Mouse (Mus musculus) brain, embryonic 14.5 days (tissue): ENCODE measurements around the gene Camta1. TPM values are rescaled to one million over a fixed set of nuclear protein-coding genes. Genes with fewer than 3 reads are reported as not detected.

Experiments
- DNase-seq: peaks from one replicate; pipeline ENCODE4 v3.0.0-alpha.2; 2011; ENCODE audit warnings: low read depth
- CTCF ChIP-seq: fragments of 200-500 bp; IDR thresholded peaks from 2 replicates; pipeline ENCODE4 v1.5.1; 2012; ENCODE audit warnings: inconsistent platforms, mild to moderate bottlenecking, moderate library complexity, borderline replicate concordance; ENCODE audit not compliant: insufficient read depth, insufficient read length; ENCODE audit errors: extremely low read depth
- POLR2A ChIP-seq: fragments of 200-500 bp; IDR thresholded peaks from 2 replicates; pipeline ENCODE4 v1.6.1; 2012; ENCODE audit warnings: mild to moderate bottlenecking, inconsistent platforms, borderline replicate concordance; ENCODE audit not compliant: poor library complexity, insufficient read depth, insufficient read length, severe bottlenecking; ENCODE audit errors: extremely low read depth
- polyA plus RNA-seq: library from polyadenylated mRNA; depleted of rRNA; stranded (reverse); fragments of >200 nt; gene quantifications from 2 replicates; pipeline ENCODE4 v1.2.3, GENCODE M21; 2012

Camta1 gene
- polyA plus RNA-seq, 1 experiment: 92.9 TPM

DNA sequence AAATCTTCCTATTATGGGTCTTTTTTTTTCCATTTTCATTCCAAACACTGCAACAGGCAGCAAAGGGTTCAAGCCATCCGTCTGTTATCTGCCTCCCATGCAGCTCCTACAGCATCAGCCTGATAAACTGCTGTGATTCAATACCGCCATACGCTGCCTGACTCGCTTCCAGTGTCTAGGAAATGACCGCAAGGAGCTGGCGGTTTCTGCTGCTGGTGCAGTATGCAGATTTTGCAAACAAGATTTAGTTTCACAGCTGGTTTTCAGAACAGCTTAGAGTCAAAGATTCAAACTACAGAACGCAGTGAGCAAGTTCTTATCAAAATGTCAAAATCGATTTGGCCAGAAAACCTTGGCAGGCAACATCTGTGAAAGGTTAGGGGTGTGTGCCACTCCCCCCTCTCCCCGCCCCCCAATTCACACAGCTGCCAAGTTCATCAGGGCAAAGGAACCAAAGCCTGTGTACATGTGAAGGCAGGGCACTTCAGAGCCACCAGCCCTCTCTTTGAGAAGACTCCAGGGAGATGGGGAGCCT is 325.7 kb downstream of the Camta1 start:
- DNase-seq: peak; percentile 79
- TF ChIP-seq CTCF: no peak
- no peak for TF ChIP-seq POLR2A

DNA sequence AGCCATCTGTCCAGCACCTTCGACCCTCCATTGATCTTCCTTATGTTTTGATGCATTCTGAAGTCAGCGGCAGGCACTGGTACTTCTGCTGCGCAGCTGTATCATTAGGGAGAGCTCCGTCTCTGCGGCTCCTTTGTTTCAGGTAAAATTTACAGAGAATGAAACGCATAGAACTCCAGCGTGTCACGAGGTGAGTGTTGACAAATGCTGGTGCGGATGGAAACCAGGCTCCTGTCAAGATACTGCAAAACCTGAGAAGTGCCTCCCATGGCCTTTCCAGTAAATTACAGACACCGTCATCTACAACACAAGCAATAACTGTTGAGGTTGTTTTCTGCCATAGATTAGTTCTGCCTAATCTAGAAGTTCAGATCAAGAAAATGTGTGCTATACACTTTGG is 328.2 kb downstream of the Camta1 start:
- no peak for DNase-seq
- TF ChIP-seq CTCF: no peak
- TF ChIP-seq POLR2A: no peak

DNA sequence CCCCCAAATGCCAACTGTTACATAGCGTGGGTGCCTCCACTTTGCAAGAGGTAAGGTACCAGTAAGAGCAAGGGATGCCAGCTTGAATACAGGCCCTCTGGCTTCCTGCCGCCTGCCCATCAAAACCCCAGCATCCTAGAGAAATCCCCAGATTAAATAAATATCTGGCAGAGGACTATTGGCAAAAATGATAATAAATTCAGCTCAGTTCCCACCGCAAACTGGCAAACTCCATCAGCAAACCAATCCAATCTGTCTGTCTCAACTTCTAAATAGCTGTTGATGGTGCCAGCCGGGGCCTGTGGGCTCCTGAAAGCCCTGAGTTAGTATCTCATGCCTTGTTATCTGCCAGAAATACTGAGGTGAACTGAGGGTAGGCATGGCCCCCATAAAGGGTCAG is 333.2 kb downstream of the Camta1 start:
- TF ChIP-seq CTCF: no peak
- TF ChIP-seq POLR2A: no peak
- DNase-seq: peak; percentile 42

DNA sequence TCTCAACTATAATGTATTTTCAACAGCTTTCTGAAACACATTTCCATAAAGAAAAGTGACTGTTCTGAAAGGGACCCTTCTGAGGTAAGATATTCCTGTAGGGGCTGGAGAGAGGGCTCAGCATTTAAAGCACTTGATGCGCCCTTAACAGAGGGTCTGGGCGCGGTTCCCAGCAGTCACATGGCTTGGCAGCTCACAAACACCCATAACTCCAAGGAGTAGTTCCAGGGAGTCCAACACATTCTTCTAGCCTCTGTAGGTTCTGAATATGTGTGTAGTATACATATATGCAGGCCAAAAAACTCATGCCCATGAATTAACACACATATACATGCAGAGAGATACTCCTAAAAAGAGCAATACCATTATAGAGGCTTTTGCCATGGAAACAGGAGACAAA is 333.9 kb downstream of the Camta1 start:
- TF ChIP-seq POLR2A: no peak
- no peak for TF ChIP-seq CTCF
- peak; percentile 62 for DNase-seq

DNA sequence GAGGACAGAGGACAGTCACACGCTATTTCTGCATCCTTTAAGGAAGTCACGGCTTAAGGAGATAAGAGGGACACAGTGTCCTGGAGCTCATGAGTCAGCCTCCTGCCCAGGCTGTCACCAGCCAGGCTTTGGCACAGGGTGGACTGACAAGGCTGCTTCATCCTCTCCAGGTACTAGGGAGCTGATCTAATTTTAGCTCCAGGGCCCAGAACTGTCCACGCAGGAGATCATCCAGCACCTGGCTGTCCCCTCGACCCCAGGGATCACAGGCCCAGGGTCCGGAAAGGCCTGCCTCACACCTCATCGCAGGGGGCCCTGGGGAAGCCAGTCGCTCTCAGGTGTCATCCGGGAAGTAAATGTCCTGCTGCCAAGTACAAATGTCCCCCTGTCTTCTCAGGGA is 341.6 kb downstream of the Camta1 start:
- TF ChIP-seq CTCF: no peak
- TF ChIP-seq POLR2A: no peak
- DNase-seq: no peak

DNA sequence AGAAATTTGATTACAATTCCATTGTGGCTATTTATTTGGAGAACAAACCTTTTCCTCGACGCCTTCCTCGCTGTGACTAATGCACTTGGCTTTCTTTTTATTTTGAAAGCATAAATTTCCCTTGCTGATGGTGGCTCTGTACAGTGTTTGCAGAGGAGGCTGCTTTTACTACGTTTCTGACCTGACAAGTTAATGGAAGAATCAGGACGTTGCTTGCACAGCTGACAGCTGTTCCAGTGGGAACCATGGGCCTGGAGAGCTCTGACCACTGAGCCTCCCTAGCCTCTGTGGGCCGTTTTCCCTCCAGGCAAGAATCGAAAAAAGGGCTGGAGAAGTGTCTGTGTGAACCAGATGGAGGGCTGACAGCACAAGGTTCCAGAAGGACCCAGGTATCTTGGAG is 342.7 kb downstream of the Camta1 start:
- no peak for TF ChIP-seq CTCF
- no peak for TF ChIP-seq POLR2A
- DNase-seq: no peak

DNA sequence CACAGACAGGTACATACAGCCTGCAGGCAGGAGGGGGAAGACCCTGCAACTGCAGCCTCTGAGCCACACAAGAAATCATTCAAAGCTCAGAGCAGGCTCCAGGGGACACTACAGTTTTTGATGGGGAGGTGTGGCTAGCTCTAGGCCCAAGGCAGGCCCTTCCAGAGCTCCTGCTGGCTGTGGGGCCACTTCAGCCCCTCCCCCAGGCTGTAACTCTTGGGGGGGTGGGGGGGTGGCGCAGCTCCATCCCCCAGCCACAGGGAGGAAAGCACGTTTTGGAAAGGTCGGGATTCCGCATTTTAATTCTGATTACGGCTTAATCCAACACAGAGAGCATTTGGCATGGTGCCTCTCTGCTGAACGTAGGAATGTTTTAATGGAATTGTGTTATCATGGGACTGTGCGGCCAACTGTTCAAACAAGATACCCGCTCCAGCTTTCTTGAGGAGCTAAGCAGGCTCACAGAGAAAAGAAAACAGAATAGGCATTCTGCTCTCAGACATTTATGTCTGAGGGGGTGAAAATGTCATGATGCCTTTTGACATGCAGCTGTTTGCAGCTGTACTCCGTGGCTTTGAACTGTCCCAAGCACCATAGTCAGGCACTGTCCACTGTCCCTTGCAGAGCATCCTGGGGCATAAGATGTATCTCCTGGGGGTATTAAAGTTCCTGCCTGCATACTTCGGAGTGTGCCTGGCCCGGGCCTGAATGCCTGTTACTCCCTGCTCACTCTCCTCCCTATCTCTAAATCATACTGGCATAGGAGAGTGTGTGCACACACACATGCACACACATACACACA is 344.5 kb downstream of the Camta1 start:
- peak; percentile 88 for DNase-seq
- no peak for TF ChIP-seq CTCF
- TF ChIP-seq POLR2A: no peak

DNA sequence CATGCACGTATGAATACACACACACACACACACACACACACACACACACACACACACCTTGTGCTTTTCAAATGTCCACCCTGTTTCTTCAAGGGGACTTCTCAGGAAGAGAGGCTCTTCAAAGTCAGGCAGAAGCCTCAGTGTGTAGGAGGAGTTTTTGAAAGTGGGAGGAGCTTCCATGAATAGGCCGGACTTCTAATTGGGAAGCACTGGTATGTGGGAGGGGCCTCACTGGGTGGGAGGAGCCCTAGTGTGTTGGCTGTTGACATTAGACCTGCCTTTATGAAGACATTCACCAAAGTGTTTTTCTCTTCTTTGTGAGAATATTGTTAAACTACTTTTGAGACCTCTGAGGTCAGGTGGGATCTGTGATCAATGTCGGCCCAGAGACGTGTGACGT is 346.4 kb downstream of the Camta1 start:
- TF ChIP-seq CTCF (no peak), POLR2A (no peak)
- no peak for DNase-seq

DNA sequence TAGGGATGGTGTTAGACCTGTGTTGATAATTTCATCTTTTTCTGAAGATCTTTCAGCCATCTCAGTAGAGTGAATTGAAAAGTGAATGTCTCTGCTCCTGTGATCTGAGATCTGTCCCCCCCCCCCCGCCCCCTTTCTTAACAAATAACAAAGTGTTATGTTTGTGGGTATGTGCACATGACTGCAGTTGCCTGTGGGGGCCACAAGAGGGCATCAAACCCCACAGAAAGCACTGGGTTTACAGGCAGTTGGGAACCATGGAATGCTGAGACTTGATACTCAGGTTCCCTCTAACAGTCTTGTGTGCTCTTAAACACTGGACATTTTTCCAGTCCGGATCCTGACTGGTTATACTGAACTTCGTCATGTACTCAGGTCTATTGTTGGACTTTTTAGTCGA is 350.6 kb downstream of the Camta1 start:
- no peak for DNase-seq
- no peak for TF ChIP-seq POLR2A
- peak; percentile 29; the same call in 1 of the 2 replicates for TF ChIP-seq CTCF

DNA sequence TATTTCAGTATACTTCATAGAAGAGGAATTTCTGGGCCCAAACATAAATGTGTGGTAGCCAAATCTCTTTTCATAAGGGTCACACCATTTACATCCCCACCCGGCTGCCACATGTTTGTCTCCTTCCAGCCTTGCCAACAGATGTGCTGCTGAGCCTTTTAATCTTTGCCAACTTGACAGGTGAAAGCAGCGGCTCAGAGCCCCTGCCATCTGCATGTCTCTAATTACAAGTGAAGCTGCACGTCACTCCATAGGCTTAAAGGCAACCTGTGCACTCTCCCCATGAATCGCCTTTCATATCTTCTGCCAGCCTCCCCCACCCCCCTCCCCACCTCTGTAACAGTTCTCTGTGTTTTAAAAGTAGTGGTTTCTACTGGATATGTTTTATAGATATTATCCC is 351.3 kb downstream of the Camta1 start:
- TF ChIP-seq CTCF: no peak
- no peak for TF ChIP-seq POLR2A
- peak; percentile 61 for DNase-seq

DNA sequence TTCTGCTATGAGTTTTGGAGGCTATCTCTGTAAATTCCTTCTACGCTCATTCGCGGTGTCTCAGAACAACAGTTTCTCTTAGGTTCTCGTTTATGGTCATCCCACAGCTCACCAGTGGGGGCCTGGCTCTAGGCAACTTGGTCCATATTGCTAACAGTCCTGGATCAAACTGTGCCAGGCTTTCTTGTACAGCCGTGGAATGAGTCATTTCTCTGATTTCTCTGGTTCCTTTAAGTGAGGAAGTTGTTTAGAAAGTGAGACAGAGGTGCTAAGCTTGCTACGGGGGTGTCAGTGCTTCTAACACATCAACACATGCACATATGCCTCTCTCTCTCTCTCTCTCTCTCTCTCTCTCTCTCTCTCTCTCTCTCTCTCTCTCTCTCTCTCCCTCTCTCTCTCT is 355.0 kb downstream of the Camta1 start:
- no peak for DNase-seq
- TF ChIP-seq POLR2A: no peak
- no peak for TF ChIP-seq CTCF
